Mouse (Mus musculus) hindbrain, embryonic 12.5 days (tissue): ENCODE measurements around the gene Exoc6b. TPM values are rescaled to one million over a fixed set of nuclear protein-coding genes. Genes with fewer than 3 reads are reported as not detected.

Experiments
- ATAC-seq: fragments of 200-750 bp; cut with Nextera tagmentation; 2 replicates; pipeline ENCODE4 v1.8.0; 2017; ENCODE audit warnings: moderate TSS enrichment; ENCODE audit not compliant: low FRiP score
- H3K27ac ChIP-seq: fragments of 300-500 bp; sonication (generic); 2 replicates; pipeline ENCODE4 v1.5.1; 2016; ENCODE audit warnings: mild to moderate bottlenecking
- H3K27me3 ChIP-seq: fragments of 300-500 bp; sonication (generic); 2 replicates; pipeline ENCODE4 v1.6.1; 2016; ENCODE audit warnings: mild to moderate bottlenecking
- H3K36me3 ChIP-seq: fragments of 300-500 bp; sonication (generic); 2 replicates; pipeline ENCODE4 v1.6.1; 2016; ENCODE audit warnings: mild to moderate bottlenecking
- H3K4me1 ChIP-seq: fragments of 300-500 bp; sonication (generic); 2 replicates; pipeline ENCODE4 v1.6.1; 2016
- H3K4me2 ChIP-seq: fragments of 300-500 bp; sonication (generic); replicated peaks from 2 replicates; pipeline ENCODE4 v1.6.1; 2016; ENCODE audit warnings: mild to moderate bottlenecking
- H3K4me3 ChIP-seq: fragments of 300-500 bp; sonication (generic); 2 replicates; pipeline ENCODE4 v1.5.1; 2016; ENCODE audit warnings: mild to moderate bottlenecking
- H3K9ac ChIP-seq: fragments of 300-500 bp; sonication (generic); 2 replicates; pipeline ENCODE4 v1.6.1; 2016; ENCODE audit warnings: mild to moderate bottlenecking, moderate library complexity
- H3K9me3 ChIP-seq: fragments of 300-500 bp; sonication (generic); replicated peaks from 2 replicates; pipeline ENCODE4 v1.6.1; 2016; ENCODE audit warnings: mild to moderate bottlenecking
- WGBS: fragments of 180-500 bp; shearing (Covaris S2); methylation state at CpG from one replicate; pipeline ENCODE4 v1.1.7; 2016; 5-methylcytosine and 5-hydroxymethylcytosine counted together
- polyA plus RNA-seq: library from polyadenylated mRNA; unstranded; fragments of >200 nt; fragmentation: Nextera tagmentation; extraction: Ambion mirVana; gene quantifications from 2 replicates; pipeline ENCODE4 v1.2.1, GENCODE M21; 2016

Exoc6b gene
- polyA plus RNA-seq, 1 experiment from 2014 or later, result 51.5 TPM

DNA sequence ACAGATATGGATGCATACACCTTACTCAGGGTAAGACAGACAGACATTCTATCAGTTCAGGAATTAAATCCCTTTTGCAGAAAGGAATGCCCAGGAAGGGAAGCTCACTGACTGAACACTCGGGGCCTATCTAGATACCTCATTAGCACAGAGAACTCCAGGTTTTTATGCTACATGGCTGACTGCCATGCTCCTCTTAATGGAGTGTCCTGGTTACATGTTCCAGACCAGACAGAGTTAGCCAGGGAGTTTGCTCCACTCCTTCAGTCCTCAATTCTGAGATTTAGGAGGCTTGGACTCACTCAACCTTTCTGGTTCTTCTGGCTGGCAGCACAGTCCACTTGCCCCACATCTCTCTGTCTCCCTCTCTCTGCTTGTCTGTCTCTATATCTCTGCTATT is 106.3 kb downstream of the Exoc6b start:
- no peak overlapping the region for H3K4me2 ChIP-seq
- H3K4me3 ChIP-seq, result no peak overlapping the region
- no peak for ATAC-seq
- no peak overlapping the region for H3K27ac ChIP-seq
- no peak overlapping the region for H3K9ac ChIP-seq
- H3K4me1 ChIP-seq, result peaks cover 9% of the 10 kb centered on the region; the same call in 1 of the 2 replicates
- no peaks in the 10 kb centered on the region for H3K36me3 ChIP-seq
- H3K9me3 ChIP-seq, result no peaks in the 10 kb centered on the region
- WGBS, result 93% methylated on average over 1 of the region's 1 CpGs
- no peaks in the 10 kb centered on the region for H3K27me3 ChIP-seq

DNA sequence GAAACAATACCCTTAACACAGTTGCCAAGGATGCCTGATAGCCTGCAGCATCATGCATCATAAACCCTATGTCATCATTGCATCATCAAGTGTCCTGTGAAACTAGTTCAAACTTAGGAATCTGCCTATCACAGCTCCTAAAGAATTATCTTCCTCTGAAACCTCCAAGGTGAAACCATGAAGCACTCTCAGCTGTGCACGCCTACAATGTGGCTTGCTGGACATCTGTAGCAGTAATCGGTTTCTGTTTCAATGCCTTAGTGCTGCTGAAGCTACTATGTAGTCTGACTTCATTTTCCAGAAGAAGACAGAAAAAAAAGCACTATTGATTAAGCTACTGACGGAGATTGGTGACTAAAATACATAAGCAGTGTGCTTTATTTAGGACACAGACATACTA is 107.5 kb downstream of the Exoc6b start:
- Histone ChIP-seq H3K4me1 (peaks cover 9% of the 10 kb centered on the region; the same call in 1 of the 2 replicates), H3K4me3 (no peak overlapping the region), H3K27ac (no peak overlapping the region), H3K9me3 (no peaks in the 10 kb centered on the region), H3K27me3 (no peaks in the 10 kb centered on the region), H3K36me3 (no peaks in the 10 kb centered on the region), H3K4me2 (no peak overlapping the region), H3K9ac (no peak overlapping the region)
- no peak for ATAC-seq
- WGBS, result 92% methylated on average over 3 of the region's 3 CpGs

DNA sequence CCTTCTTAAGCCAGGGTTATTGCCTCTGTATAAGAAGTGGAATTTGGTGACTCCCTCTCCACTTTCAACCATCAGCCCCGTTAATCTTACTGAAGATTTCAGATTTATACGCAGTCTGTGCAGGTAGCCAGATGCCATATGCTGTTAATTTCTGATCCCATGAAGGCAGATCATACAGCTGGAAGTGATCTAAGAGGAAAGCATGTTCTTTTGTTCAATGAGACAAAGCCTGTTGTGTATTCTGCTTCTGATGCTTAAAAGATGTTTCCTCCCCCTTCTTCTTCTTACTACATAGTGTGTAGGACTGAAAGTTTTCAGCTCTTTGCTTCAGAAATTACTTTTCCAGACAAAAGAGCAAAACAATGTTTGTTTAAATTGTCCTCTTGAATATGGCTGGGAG is 109.8 kb downstream of the Exoc6b start:
- Histone ChIP-seq H3K4me2 (no peak overlapping the region), H3K27me3 (no peaks in the 10 kb centered on the region), H3K4me3 (no peak overlapping the region), H3K4me1 (peaks cover 9% of the 10 kb centered on the region; the same call in 1 of the 2 replicates), H3K27ac (no peak overlapping the region), H3K9me3 (no peaks in the 10 kb centered on the region), H3K36me3 (no peaks in the 10 kb centered on the region), H3K9ac (no peak overlapping the region)
- no peak for ATAC-seq
- WGBS, result 73% methylated on average over 2 of the region's 2 CpGs

DNA sequence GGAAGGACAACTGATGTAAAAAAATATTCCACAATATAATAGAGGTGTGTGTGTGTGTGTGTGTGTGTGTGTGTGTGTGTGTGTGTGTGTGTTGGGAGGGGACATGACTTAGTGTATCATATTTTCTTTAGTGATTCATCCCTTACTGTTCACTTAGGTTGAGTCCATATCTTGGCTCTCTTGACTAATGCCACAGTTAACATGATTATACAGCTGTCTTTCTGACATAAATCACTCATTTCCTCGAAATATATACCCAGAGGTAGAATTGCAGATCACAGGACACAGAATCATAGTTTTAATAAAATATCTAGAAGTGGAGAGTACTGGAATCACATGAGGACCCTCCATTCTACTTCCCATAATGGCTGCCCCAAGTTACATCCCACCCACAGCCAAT is 117.7 kb downstream of the Exoc6b start:
- Histone ChIP-seq H3K4me3 (no peak overlapping the region), H3K4me1 (no peaks in the 10 kb centered on the region), H3K9me3 (no peaks in the 10 kb centered on the region), H3K27ac (no peak overlapping the region), H3K4me2 (no peak overlapping the region), H3K27me3 (no peaks in the 10 kb centered on the region), H3K9ac (no peak overlapping the region), H3K36me3 (no peaks in the 10 kb centered on the region)
- WGBS, result 79% methylated on average over 1 of the region's 1 CpGs
- ATAC-seq, result no peak

DNA sequence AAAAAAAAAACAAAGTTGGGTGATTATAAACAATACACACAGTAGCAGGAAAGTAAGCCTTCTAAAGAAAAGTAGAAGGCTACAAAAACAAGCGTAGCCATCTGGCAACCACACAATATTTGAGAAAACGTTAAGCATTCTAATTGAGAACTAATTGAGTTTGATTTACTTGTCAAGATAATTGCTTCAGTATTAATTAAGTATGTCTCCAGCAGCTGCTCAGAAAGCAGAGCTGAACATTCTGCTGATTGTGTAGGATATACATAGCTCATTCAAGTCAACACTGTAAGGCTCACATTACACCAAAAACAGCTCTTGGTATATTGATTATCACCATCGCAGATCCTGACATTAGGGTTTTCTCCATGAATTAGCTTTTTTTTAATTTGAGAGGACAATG is 122.7 kb downstream of the Exoc6b start:
- Histone ChIP-seq H3K36me3 (no peaks in the 10 kb centered on the region), H3K4me2 (no peak overlapping the region), H3K4me3 (no peak overlapping the region), H3K9ac (no peak overlapping the region), H3K9me3 (no peaks in the 10 kb centered on the region), H3K27ac (no peak overlapping the region), H3K4me1 (no peaks in the 10 kb centered on the region), H3K27me3 (no peaks in the 10 kb centered on the region)
- WGBS, result 60% methylated on average over 3 of the region's 3 CpGs
- no peak for ATAC-seq

DNA sequence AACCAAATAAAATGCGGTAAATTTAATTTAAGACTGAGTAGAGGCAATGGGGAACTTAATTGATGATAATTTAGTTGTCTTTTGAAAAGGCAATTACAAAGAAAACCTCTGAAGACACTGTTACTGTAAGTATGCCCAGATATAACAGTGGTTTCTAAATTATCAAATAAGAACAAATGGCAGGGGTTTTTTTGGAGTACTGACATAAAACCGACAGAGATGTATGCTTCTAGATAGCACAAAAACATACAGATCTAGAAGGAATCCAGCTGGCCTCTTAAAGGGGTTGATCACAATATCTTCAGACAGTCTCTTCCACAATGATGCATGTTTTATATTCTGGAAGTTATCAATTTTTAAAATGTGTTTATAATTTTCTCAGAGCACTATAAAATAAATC is 123.2 kb downstream of the Exoc6b start:
- H3K4me1 ChIP-seq, result no peaks in the 10 kb centered on the region
- no peak overlapping the region for H3K4me3 ChIP-seq
- no peak overlapping the region for H3K27ac ChIP-seq
- no peak overlapping the region for H3K4me2 ChIP-seq
- 91% methylated on average over 2 of the region's 2 CpGs for WGBS
- H3K9ac ChIP-seq, result no peak overlapping the region
- no peaks in the 10 kb centered on the region for H3K36me3 ChIP-seq
- ATAC-seq, result no peak
- H3K9me3 ChIP-seq, result no peaks in the 10 kb centered on the region
- no peaks in the 10 kb centered on the region for H3K27me3 ChIP-seq

DNA sequence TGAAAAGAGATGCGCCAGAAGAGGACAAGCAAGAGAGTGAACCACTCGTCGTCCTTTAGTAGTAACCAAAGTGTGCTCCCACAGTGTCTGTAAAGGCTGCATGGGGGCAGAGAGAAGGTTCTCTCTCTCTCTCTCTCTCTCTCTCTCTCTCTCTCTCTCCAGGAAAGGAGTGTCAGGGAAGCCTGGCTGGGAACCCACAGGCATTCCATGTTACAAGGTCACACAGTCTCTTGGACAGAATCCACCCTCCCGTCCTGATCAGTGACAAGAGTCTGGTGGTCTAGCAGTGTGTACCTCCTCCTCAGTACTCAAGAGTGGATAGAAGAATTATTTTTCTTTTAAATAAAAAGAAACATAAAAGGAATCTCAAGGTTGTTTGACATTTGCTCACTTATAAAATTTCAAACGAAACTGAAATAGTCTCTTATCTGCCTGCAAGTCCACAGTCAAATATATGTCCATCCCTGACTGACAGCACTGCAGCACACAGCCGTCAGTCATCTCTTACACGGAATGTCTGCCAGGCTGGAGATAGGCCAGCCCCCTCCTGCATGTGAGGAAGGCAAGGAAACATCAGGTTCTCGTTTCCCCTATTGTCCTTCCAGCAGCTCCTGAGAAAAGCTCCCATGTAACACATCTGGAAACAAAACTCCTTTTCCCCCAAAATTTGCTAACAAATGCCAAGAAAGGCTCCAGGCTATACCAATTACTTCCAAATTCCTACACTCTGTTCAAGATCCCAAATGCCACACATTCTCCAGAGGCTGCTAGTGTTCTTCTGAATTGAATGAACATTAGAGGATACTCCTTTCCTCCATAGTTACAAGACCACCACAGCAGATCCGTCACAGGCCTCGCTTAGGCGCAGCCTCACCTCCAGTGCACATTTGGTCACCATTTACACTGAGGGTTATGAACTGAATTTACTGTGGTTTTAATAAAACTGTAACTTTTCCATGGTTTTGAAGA is 136.1 kb downstream of the Exoc6b start:
- 74% methylated on average over 11 of the region's 11 CpGs for WGBS
- Histone ChIP-seq H3K9me3 (no peaks in the 10 kb centered on the region), H3K4me3 (no peak overlapping the region)

DNA sequence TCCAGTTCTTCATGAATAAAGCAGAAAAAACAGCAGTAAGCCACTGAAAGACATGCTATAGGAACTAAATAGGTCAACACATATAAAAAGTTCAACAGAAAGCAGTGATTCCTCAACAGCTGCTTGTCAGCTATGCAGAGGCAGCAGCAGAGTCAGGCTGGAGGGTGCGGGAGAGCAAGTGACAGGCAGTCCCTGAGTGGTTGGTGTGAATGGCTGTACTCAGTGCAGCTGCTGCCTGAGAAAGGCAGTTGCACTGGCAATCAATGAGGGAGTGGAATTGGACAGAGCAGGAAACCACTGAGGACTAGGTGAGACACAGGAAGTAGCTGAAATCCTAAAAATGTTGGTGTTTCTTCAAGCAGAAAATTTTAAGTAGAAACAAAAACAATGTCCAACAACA is 138.3 kb downstream of the Exoc6b start:
- 32% methylated on average over 1 of the region's 1 CpGs for WGBS
- no peak for ATAC-seq
- H3K27ac ChIP-seq, result no peak overlapping the region
- H3K36me3 ChIP-seq, result no peaks in the 10 kb centered on the region
- H3K9me3 ChIP-seq, result no peaks in the 10 kb centered on the region
- H3K9ac ChIP-seq, result no peak overlapping the region
- no peak overlapping the region for H3K4me3 ChIP-seq
- no peaks in the 10 kb centered on the region for H3K27me3 ChIP-seq
- H3K4me1 ChIP-seq, result peaks cover 5% of the 10 kb centered on the region; the same call in 1 of the 2 replicates
- H3K4me2 ChIP-seq, result no peak overlapping the region

More for the DNA sequence above, 136.1 kb downstream of the Exoc6b start:
- Histone ChIP-seq H3K27me3 (no peaks in the 10 kb centered on the region), H3K36me3 (no peaks in the 10 kb centered on the region), H3K4me1 (peaks cover 5% of the 10 kb centered on the region; the same call in 1 of the 2 replicates), H3K9ac (no peak overlapping the region), H3K27ac (no peak overlapping the region), H3K4me2 (no peak overlapping the region)
- no peak for ATAC-seq

DNA sequence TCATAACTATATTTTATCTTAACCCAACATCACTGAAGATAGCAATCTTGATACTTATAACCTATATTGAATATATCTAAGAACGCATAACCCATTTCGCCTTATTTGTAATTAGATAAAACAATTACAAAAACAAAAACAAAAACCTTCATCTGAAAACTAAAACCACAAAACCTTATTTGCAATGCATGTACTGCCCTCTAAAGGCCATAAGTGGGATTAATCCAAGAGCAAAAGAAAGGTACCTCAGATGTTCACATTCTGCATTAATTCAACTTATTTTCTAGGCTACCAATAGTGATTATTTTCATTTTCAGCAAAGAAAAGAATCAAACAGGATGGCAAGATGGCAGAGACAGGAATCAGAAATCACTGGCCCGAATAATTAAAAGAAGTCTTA is 143.2 kb downstream of the Exoc6b start:
- ATAC-seq, result no peak
- H3K27me3 ChIP-seq, result no peaks in the 10 kb centered on the region
- H3K4me2 ChIP-seq, result no peak overlapping the region
- no peaks in the 10 kb centered on the region for H3K9me3 ChIP-seq
- H3K27ac ChIP-seq, result no peak overlapping the region
- no peak overlapping the region for H3K9ac ChIP-seq
- no peaks in the 10 kb centered on the region for H3K36me3 ChIP-seq
- H3K4me1 ChIP-seq, result peaks cover 18% of the 10 kb centered on the region
- 76% methylated on average over 3 of the region's 3 CpGs for WGBS
- H3K4me3 ChIP-seq, result no peak overlapping the region

DNA sequence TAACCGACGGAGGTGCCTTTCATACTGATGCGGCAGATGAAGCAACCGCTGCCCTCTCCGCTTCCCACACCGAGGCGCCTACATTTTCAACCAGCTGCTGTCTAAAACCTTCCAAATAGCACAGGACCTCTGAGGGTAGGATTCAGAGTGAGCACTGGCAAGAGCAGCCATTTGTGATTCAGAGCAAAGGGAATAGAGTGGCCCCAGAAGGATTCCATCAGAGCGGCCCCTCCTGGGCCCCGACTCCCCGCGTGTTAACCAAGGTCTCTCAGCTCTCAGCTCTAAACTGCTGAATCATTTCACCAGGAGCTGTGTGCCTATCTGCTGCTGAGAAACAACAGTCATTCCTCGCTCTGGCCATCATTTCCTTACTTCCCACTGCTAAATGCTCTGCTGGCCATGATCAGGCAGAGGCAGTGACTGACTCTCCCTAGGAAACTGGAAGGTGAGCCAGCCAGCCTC is 145.5 kb downstream of the Exoc6b start:
- no peaks in the 10 kb centered on the region for H3K9me3 ChIP-seq
- no peaks in the 10 kb centered on the region for H3K27me3 ChIP-seq
- H3K27ac ChIP-seq, result peak overlapping the region; percentile 62; the same call in 1 of the 2 replicates
- H3K4me2 ChIP-seq, result peak overlapping the region; percentile 41
- H3K36me3 ChIP-seq, result no peaks in the 10 kb centered on the region
- peaks cover 16% of the 10 kb centered on the region for H3K4me1 ChIP-seq
- WGBS, result 22% methylated on average over 12 of the region's 12 CpGs
- ATAC-seq, result 0 out of 2 replicates have a peak, but pooled peaks have one; percentile 32
- H3K4me3 ChIP-seq, result no peak overlapping the region
- no peak overlapping the region for H3K9ac ChIP-seq

DNA sequence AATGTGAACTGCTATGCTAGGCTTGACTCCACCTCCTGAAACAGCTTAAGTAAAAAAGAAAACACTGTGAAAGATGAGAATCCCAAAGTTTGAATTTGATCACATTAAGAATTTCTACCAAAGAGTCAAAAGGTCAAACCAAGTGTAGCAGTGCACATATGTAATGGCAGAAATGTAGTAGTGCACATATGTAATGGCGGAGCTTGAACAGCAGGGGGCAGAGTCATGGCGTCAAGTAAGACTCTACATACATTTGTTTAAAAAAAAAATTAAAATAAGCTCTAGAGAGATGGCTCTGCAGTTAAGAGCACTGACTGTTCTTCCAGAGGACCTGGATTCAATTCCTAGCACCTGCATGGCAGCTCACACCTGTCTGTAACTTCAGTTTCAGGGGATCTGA is 153.0 kb downstream of the Exoc6b start:
- Histone ChIP-seq H3K27me3 (no peaks in the 10 kb centered on the region), H3K9ac (no peak overlapping the region), H3K4me2 (no peak overlapping the region), H3K36me3 (no peaks in the 10 kb centered on the region), H3K4me3 (no peak overlapping the region), H3K4me1 (peaks cover 2% of the 10 kb centered on the region; the same call in 1 of the 2 replicates), H3K9me3 (no peaks in the 10 kb centered on the region), H3K27ac (no peak overlapping the region)
- 39% methylated on average over 2 of the region's 2 CpGs for WGBS
- ATAC-seq, result no peak

DNA sequence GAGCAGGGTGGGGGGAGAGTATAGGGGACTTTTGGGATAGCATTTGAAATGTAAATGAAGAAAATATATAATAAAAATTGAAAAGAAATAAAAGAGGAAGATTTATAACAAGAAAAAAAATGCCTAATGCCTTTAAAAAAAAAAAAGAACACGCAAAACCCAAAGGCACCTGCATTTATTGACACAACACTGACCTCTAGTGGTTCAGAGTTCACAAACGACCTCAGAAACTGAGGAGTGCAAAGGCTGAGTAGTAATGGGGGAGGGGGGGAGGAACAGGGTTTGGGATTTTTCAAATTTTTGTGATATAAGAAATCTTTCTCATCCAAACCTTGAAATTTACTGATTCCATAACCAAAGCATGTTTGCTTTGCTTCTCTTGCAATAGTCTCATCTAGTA is 156.9 kb downstream of the Exoc6b start:
- Histone ChIP-seq H3K27me3 (no peaks in the 10 kb centered on the region), H3K36me3 (no peaks in the 10 kb centered on the region), H3K27ac (no peak overlapping the region), H3K4me1 (peaks cover 2% of the 10 kb centered on the region; the same call in 1 of the 2 replicates), H3K9ac (no peak overlapping the region), H3K4me3 (no peak overlapping the region), H3K9me3 (no peaks in the 10 kb centered on the region), H3K4me2 (no peak overlapping the region)
- ATAC-seq, result no peak
- WGBS, result 8% methylated on average over 2 of the region's 2 CpGs
